Mouse (Mus musculus) cortical plate, adult 2 months (tissue): ENCODE measurements around the gene Smim24. TPM values are rescaled to one million over a fixed set of nuclear protein-coding genes. Genes with fewer than 3 reads are reported as not detected.

Experiments
- H3K27ac ChIP-seq: fragments of 200-500 bp; 2 replicates; pipeline ENCODE4 v1.5.1; 2012; ENCODE audit warnings: low read length, control low read depth, inconsistent platforms; ENCODE audit not compliant: insufficient read depth
- H3K4me1 ChIP-seq: fragments of 200-500 bp; 2 replicates; pipeline ENCODE4 v1.6.1; 2011; ENCODE audit warnings: low read length; ENCODE audit not compliant: control insufficient read depth, insufficient read depth
- H3K4me3 ChIP-seq: fragments of 200-500 bp; 2 replicates; pipeline ENCODE4 v1.5.1; 2011; ENCODE audit warnings: mild to moderate bottlenecking, low read length, control low read depth; ENCODE audit not compliant: insufficient read depth
- CTCF ChIP-seq: fragments of 200-500 bp; IDR thresholded peaks from 2 replicates; pipeline ENCODE4 v1.5.1; 2011; ENCODE audit warnings: mild to moderate bottlenecking, control low read depth, low read length; ENCODE audit not compliant: insufficient read depth; ENCODE audit errors: extremely low read depth
- POLR2A ChIP-seq: fragments of 200-500 bp; IDR thresholded peaks from 2 replicates; pipeline ENCODE4 v1.6.1; 2011; ENCODE audit warnings: mild to moderate bottlenecking, low read length, control low read depth; ENCODE audit not compliant: insufficient read depth; ENCODE audit errors: extremely low read depth
- polyA plus RNA-seq: library from polyadenylated mRNA; depleted of rRNA; stranded (reverse); fragments of >200 nt; gene quantifications from 2 replicates; pipeline ENCODE4 v1.2.3, GENCODE M21; 2012

Gene Smim24
- polyA plus RNA-seq, 1 experiment: 2.5 TPM

GRCm38 (mm10) chr10:81355533-81355932 lies 37.3 kb upstream of the Smim24 start:
- peaks cover 2% of the 10 kb centered on the region; the same call in 1 of the 2 replicates for H3K4me1 ChIP-seq

DNA sequence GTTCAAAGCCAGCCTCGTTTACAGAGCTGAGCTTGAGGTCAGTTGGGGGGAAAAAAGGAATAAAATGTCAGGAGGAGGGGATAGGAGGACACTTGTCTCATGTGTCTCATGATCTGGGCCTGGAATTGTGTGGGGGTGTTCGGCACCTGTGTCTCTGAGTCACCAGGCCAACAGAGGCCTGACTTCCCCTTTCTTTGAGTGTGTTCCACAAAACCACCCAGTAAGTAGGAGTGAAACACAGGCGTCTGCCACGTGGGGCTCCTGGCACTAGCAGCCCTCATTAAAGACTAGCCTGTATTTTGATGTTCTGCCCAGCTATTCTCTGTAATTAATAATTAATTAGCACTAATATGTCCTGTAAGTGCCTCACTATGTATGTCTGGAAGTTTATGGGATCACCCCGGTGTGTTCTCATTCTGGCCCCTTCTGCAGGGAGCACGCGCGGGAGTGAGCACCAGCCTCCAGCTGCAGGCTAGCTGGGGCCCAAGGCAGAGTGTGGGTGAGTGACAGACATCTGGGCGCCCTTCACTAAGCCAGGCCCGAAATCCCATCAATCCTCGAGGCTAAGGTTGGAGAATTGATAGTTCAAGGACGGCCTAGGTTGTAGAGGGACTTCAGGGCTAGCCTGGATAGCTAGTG lies 36.4 kb upstream of the Smim24 start:
- no peak overlapping the region for H3K27ac ChIP-seq
- peak overlapping the region; percentile 98; the same call in 1 of the 2 replicates for H3K4me3 ChIP-seq
- TF ChIP-seq POLR2A (no peak), CTCF (no peak)
- peaks cover 2% of the 10 kb centered on the region; the same call in 1 of the 2 replicates for H3K4me1 ChIP-seq

More at GRCm38 (mm10) chr10:81355533-81355932, 37.3 kb upstream of the Smim24 start:
- no peak for TF ChIP-seq POLR2A
- TF ChIP-seq CTCF: no peak
- Histone ChIP-seq H3K4me3 (no peak overlapping the region), H3K27ac (no peak overlapping the region)

DNA sequence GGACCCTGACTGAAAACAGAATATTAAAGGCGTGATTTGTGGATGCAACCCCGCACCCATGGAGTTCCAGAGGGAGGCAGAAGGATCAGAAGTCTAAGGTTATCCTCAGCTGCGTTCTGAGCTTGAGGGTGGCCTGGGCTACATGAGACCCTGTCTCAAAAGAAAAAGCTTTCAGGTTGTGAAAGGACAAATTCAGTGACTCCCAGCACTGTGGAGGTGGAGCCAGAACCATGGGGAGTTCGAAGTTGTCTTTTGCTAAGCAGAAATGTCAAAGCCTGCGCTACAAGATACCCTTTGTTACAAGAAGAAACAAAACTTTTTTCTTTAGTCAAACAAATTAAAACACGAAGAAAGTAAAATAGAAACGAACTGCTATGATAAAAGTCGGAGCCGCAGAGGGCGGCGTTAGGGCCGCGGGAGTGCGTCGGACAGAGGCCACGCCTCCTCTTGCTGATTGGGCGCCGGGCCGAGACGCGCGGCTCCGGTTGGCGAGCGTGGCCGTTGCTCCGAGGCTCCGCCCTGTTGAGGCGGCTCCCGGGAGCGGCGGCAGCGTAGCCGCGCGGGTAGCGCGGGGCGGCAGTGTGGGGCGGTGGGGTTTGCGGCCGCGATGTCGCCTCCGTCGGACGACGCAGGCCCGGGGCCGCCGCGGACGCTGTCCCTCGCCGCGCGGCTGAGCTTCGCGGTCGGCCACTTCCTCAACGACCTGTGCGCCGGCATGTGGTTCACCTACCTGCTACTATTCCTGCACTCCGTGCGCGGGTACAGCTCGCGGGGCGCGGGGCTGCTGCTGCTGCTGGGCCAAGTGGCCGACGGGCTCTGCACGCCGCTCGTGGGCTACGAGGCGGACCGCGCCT lies 35.6 kb upstream of the Smim24 start, which contains the start of gene Mfsd12:
Gene Mfsd12, plus strand, starts transcription at position 501 of the 854 bp plus-strand sequence.
- no peak within 1 kb of the TSS for H3K27ac ChIP-seq
- H3K4me1 ChIP-seq: peaks cover 2% of the 10 kb centered on the region; the same call in 1 of the 2 replicates
- peak within 1 kb of the TSS; percentile 98 for H3K4me3 ChIP-seq
- TF ChIP-seq POLR2A: peak; percentile 25; the same call in 1 of the 2 replicates
- TF ChIP-seq CTCF: no peak

DNA sequence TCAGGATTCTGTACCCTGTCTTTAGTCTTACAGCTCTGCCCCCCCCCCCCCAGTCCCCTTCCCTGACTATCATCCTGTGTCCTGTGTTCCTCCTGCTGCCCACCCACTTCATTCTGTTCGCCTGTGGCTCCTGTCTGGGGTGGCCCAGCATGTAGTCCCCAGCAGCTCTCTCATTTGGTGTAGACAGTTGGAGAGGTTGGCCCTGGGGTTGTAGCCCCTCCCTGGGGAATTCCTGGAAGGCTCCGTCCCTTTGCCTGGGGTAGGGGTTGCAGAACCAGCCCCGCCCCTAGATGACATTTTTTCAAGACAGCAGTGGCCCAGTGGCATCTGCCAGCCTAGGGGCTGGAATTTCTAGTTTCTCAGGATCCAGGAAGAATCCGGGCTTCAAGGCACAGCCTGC lies 34.6 kb upstream of the Smim24 start:
- H3K27ac ChIP-seq: no peak overlapping the region

GRCm38 (mm10) chr10:81358841-81359240 lies 34.0 kb upstream of the Smim24 start:
- Histone ChIP-seq H3K4me3 (peak overlapping the region; percentile 98; the same call in 1 of the 2 replicates), H3K27ac (no peak overlapping the region), H3K4me1 (peaks cover 2% of the 10 kb centered on the region; the same call in 1 of the 2 replicates)
- TF ChIP-seq POLR2A (no peak), CTCF (no peak)

More for the DNA sequence above, 34.6 kb upstream of the Smim24 start:
- TF ChIP-seq POLR2A: no peak
- TF ChIP-seq CTCF: no peak
- Histone ChIP-seq H3K4me1 (peaks cover 2% of the 10 kb centered on the region; the same call in 1 of the 2 replicates), H3K4me3 (peak overlapping the region; percentile 98)

GRCm38 (mm10) chr10:81360721-81361120 lies 32.1 kb upstream of the Smim24 start:
- no peak for TF ChIP-seq POLR2A
- no peak for TF ChIP-seq CTCF
- H3K27ac ChIP-seq: no peak overlapping the region
- peaks cover 2% of the 10 kb centered on the region; the same call in 1 of the 2 replicates for H3K4me1 ChIP-seq
- no peak overlapping the region for H3K4me3 ChIP-seq

GRCm38 (mm10) chr10:81362336-81362949 lies 30.4 kb upstream of the Smim24 start:
- H3K27ac ChIP-seq: no peak overlapping the region
- no peak overlapping the region for H3K4me3 ChIP-seq
- H3K4me1 ChIP-seq: no peaks in the 10 kb centered on the region
- TF ChIP-seq POLR2A (no peak), CTCF (no peak)

- no peak overlapping the region for H3K4me3 ChIP-seq
- no peak for TF ChIP-seq POLR2A
- TF ChIP-seq CTCF: no peak
These were observed 29.2 kb upstream of the Smim24 start for GRCm38 (mm10) chr10:81363436-81364346.

More at GRCm38 (mm10) chr10:81363436-81364346, 29.2 kb upstream of the Smim24 start:
- Histone ChIP-seq H3K4me1 (no peaks in the 10 kb centered on the region), H3K27ac (no peak overlapping the region)
